Mouse (Mus musculus): ENCODE results near the gene Dhrs7c. TPM values are rescaled to one million over a fixed set of nuclear protein-coding genes. Genes with fewer than 3 reads are reported as not detected.

The Dhrs7c gene
- polyA plus RNA-seq (2012; rRNA removed): 2.5 and 7.9 TPM in 2 replicates

DNA sequence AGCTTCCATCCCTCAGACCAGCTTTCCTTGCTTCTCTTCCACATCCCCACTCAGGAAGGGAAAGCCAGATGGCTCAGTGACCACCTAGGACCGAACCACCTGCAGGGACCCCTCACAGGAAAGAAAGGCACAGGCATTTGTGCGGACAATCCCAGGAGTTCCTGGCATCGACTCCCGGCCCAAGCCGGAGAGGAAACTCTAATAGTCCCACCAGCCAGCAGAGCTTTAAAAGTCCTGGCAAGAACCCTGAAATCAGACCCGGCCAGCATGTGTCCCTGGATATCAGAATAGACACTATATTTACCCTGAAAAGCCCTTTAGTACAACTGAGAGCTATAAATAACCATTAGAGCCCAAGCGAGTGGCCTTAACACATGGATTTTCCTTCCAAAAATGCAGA, at the start of gene Dhrs7c:
Gene Dhrs7c (plus strand): TSS at position 257 of the 400 bp plus-strand sequence.
- no peak for TF ChIP-seq POLR2A (IDR thresholded peaks at IDR 0.05; ENCODE audit: borderline replicate concordance, extremely low read depth, low read depth, low read length)
- no peak for TF ChIP-seq CTCF (IDR thresholded peaks at IDR 0.05; ENCODE audit: insufficient read depth, low read length)
- 58% methylated on average over 7 of the region's 7 CpGs for WGBS
- DNase-seq: no peak

DNA sequence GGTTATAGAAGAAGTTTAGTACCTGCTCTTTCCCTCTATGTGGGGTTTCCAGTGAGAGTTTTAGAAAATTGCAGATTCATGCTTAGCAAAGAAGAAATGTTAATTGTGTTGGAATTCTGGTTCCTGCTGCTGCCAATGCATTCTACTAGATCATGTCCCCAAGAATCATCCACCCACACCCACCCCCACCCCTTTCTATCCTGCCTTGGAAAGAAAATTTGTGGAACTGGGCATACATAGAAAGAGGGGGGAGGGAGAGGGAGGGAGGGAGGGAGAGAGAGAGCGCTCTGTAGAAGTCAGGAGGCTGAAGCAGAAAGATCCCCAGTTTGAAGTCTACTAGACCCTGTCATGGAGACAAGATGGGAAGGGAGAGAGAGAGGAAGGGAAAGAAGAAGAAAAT, 41.7 kb upstream of the Dhrs7c start:
- H3K4me1 ChIP-seq (ENCODE audit: control insufficient read depth, insufficient read depth, low read length): no peaks in the 10 kb centered on the region
- TF ChIP-seq CTCF (IDR thresholded peaks at IDR 0.05; ENCODE audit: insufficient read depth, low read length) (no peak), POLR2A (IDR thresholded peaks at IDR 0.05; ENCODE audit: borderline replicate concordance, extremely low read depth, low read depth, low read length) (no peak)
- no peak for DNase-seq
- H3K4me3 ChIP-seq (replicated peaks; ENCODE audit: extremely low read depth, low read depth, low read length): no peak overlapping the region
- WGBS: 100% methylated on average over 1 of the region's 1 CpGs

More for the DNA sequence above, at the start of gene Dhrs7c:
- Histone ChIP-seq H3K4me1 (ENCODE audit: control insufficient read depth, insufficient read depth, low read length) (no peaks in the 10 kb centered on the region), H3K4me3 (replicated peaks; ENCODE audit: extremely low read depth, low read depth, low read length) (no peak within 1 kb of the TSS)

DNA sequence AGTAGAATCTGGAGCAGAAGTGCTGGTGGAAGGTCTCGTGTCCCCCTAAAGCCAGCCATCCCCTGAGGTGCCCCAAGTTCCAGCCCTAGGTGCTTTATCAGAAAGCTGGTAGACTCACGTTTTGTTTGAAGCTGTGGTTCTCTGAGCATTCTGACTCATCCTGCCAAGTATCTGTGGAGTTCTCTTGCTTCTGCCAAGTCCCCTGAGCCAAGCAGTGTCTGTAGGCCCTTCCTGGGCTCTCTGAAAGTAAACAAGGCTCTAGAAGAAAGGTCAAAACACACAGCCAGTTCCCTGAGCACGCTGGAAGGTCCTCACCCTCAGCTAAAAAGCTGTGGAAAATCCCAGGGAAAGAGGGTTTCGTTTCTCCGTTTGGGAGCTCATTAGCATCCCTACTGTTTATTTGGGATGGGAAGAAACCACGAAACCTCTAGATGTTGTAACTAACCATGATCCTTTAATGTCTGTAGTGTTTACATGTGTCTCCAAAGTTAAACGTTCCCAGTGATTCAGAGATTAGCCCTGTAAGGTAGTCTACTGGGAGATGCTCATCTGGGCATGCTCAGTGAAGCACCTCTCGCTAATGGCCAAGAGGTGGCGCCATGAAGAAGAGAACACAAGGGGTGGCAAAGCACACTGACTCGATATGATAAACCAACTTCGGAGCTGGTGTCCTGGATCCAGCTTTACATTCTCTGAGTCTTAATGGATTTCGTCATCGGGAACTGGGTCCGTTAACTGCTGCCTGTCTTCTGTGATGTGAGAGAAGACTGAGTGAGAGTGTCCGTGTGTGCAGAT, 40.4 kb upstream of the Dhrs7c start:
- Histone ChIP-seq H3K4me1 (ENCODE audit: control insufficient read depth, insufficient read depth, low read length) (no peaks in the 10 kb centered on the region), H3K4me3 (replicated peaks; ENCODE audit: extremely low read depth, low read depth, low read length) (no peak overlapping the region)
- TF ChIP-seq POLR2A (IDR thresholded peaks at IDR 0.05; ENCODE audit: borderline replicate concordance, extremely low read depth, low read depth, low read length) (no peak), CTCF (IDR thresholded peaks at IDR 0.05; ENCODE audit: insufficient read depth, low read length) (no peak; the same call in 1 of the 2 replicates)
- no peak for DNase-seq
- WGBS: 57% methylated on average over 15 of the region's 15 CpGs

DNA sequence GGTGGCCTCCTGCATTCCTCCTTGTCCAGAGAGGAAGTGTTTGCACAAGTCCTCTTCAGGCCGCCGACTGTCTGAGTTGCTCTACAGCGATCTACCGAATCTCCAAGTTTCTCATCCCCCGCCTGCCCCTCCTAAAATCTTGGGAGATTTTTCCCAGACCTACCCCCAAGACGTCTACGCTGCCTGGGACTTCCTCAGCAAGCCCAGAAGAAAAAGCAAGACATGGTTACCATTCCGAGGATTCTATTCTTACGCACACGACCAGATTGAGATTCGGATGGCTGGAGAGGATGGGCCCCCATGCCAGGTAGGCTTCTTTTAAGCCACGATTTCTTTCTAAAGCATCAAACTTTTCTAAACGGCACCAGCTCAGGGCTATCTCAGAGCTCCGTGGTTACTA, 26.9 kb upstream of the Dhrs7c start, which contains the start of gene Glp2r:
Gene Glp2r (minus strand): TSS at position 101 of the 400 bp plus-strand sequence.
- no peak for DNase-seq
- WGBS: 59% methylated on average over 14 of the region's 14 CpGs
- H3K4me3 ChIP-seq (replicated peaks; ENCODE audit: extremely low read depth, low read depth, low read length): no peak within 1 kb of the TSS

DNA sequence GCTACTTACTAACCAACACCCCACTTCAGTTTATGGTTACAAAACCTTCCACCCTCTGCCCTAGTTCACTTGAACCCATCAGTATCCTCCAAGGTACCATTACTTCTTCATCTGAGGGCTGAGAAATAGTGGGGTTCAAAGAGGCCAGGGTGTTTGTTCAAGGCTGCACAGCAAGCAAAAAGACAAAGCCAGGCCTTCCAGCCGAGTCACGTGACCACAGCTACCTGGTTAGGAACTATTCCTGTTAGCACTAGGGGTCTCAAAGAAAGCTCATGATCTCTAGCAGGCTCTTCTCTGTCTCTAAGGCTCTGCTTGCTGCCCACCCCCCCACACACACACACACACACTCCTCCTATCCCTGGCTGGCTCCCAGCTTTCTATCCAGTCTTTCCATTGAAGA, 26.3 kb upstream of the Dhrs7c start:
- Histone ChIP-seq H3K4me1 (ENCODE audit: control insufficient read depth, insufficient read depth, low read length) (no peaks in the 10 kb centered on the region), H3K4me3 (replicated peaks; ENCODE audit: extremely low read depth, low read depth, low read length) (no peak overlapping the region)
- DNase-seq: no peak
- WGBS: 71% methylated on average over 2 of the region's 2 CpGs
- no peak for TF ChIP-seq CTCF (IDR thresholded peaks at IDR 0.05; ENCODE audit: insufficient read depth, low read length)
- no peak for TF ChIP-seq POLR2A (IDR thresholded peaks at IDR 0.05; ENCODE audit: borderline replicate concordance, extremely low read depth, low read depth, low read length)

More for the DNA sequence above, 26.9 kb upstream of the Dhrs7c start, which contains the start of gene Glp2r:
- TF ChIP-seq POLR2A (IDR thresholded peaks at IDR 0.05; ENCODE audit: borderline replicate concordance, extremely low read depth, low read depth, low read length) (no peak), CTCF (IDR thresholded peaks at IDR 0.05; ENCODE audit: insufficient read depth, low read length) (no peak)
- no peaks in the 10 kb centered on the region for H3K4me1 ChIP-seq (ENCODE audit: control insufficient read depth, insufficient read depth, low read length)

DNA sequence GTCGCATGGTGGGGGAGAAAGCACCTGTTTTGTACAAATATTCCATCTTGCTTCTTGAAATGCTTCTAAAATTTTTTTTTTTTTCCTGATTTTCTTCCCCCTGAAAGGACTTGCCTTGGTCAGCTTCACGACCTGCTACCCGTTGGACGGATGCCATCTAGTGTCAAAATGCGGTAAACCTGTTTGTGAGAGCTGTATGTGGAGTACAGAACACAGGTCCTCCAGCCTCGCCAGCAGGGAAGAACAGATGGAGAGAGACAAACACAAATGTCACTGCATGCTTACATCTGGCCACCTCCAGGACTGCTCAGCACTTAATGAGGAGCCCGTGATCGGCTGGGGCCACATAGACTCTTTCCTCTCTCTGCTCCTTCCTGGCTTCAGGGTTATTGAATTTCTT, 25.4 kb upstream of the Dhrs7c start:
- DNase-seq: no peak
- TF ChIP-seq POLR2A (IDR thresholded peaks at IDR 0.05; ENCODE audit: borderline replicate concordance, extremely low read depth, low read depth, low read length) (no peak), CTCF (IDR thresholded peaks at IDR 0.05; ENCODE audit: insufficient read depth, low read length) (no peak)
- Histone ChIP-seq H3K4me3 (replicated peaks; ENCODE audit: extremely low read depth, low read depth, low read length) (no peak overlapping the region), H3K4me1 (ENCODE audit: control insufficient read depth, insufficient read depth, low read length) (no peaks in the 10 kb centered on the region)
- WGBS: 17% methylated on average over 8 of the region's 8 CpGs

DNA sequence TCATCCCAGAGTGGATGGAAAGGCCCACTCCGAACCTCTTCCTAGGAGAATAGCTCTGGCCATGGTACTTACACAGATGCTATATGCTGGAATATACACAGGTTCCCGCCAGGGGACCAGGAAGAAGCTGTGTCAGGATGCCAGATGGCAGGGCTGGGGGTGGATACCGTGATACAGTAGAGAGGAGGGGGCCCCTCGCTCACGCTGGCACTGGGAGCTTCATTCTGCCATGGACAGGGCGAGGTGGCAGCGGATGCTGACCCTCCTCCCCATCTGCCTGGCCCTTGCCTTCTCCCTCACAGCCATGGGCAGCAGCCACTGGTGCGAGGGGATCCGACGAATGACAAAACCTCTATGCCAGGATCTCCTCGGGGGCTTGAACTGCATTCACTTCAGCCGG, 23.6 kb upstream of the Dhrs7c start, which contains the start of gene Gsg1l2:
Gene Gsg1l2 (plus strand): TSS at position 230 of the 400 bp plus-strand sequence.
- no peak for DNase-seq
- TF ChIP-seq POLR2A (IDR thresholded peaks at IDR 0.05; ENCODE audit: borderline replicate concordance, extremely low read depth, low read depth, low read length): no peak
- TF ChIP-seq CTCF (IDR thresholded peaks at IDR 0.05; ENCODE audit: insufficient read depth, low read length): no peak
- 83% methylated on average over 12 of the region's 12 CpGs for WGBS

DNA sequence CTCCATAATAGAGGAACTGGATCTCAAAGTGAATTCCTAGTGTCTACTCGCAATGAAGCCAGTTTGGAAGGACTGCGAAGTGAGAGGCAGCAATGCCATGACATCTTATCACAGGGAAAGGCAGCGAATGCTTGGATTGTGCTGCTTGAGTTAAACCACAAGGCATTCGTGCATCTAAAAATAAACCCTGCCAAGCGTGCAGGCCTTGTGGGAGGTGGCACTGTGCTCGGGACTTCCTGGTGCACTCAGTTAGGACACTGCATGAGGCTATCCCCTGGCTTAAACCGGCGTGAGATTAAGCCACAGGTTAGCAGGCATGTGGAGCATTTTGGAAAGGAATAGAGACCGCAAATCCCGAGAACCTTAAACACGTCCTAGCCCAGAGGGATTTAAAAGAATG, 7.8 kb upstream of the Dhrs7c start:
- no peak for DNase-seq
- no peaks in the 10 kb centered on the region for H3K4me1 ChIP-seq (ENCODE audit: control insufficient read depth, insufficient read depth, low read length)
- H3K4me3 ChIP-seq (replicated peaks; ENCODE audit: extremely low read depth, low read depth, low read length): no peak overlapping the region
- WGBS: 57% methylated on average over 11 of the region's 11 CpGs
- no peak for TF ChIP-seq CTCF (IDR thresholded peaks at IDR 0.05; ENCODE audit: insufficient read depth, low read length)
- no peak for TF ChIP-seq POLR2A (IDR thresholded peaks at IDR 0.05; ENCODE audit: borderline replicate concordance, extremely low read depth, low read depth, low read length)

More for the DNA sequence above, 23.6 kb upstream of the Dhrs7c start, which contains the start of gene Gsg1l2:
- no peak within 1 kb of the TSS for H3K4me3 ChIP-seq (replicated peaks; ENCODE audit: extremely low read depth, low read depth, low read length)
- no peaks in the 10 kb centered on the region for H3K4me1 ChIP-seq (ENCODE audit: control insufficient read depth, insufficient read depth, low read length)

DNA sequence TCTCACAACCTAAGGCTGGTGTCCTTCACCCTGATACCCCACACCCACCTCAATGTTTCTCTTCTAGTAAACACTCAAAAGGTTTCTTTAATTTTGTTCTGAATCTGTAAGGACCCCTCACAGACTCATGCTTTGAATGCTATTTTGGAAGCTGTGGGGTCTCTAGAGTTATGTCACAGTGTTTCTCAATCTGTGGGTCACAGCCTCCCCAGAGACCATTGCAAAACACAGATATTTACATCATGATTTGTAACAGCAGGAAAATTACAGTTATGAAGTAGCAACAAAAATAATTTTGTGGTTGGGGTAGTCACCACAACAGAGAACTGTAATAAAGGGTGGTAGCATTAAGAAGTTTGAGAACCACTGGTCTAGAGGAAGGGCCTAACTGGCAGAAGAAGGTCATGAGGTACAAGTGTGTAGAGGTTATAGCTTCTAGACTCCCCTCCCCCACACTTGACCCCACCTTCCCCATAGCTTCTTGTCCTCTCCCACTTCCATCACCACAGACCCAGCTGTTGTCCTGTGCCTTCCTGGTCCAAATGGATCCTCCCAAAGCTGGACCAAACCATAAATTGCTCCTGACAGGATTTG, 2.2 kb downstream of the Dhrs7c start:
- H3K4me3 ChIP-seq (replicated peaks; ENCODE audit: extremely low read depth, low read depth, low read length): no peak overlapping the region
- no peak for DNase-seq
- no peaks in the 10 kb centered on the region for H3K4me1 ChIP-seq (ENCODE audit: control insufficient read depth, insufficient read depth, low read length)
- no peak for TF ChIP-seq CTCF (IDR thresholded peaks at IDR 0.05; ENCODE audit: insufficient read depth, low read length)
- no peak for TF ChIP-seq POLR2A (IDR thresholded peaks at IDR 0.05; ENCODE audit: borderline replicate concordance, extremely low read depth, low read depth, low read length)

Data from lung, adult 2 months (tissue).